In the genomic region with DNA sequence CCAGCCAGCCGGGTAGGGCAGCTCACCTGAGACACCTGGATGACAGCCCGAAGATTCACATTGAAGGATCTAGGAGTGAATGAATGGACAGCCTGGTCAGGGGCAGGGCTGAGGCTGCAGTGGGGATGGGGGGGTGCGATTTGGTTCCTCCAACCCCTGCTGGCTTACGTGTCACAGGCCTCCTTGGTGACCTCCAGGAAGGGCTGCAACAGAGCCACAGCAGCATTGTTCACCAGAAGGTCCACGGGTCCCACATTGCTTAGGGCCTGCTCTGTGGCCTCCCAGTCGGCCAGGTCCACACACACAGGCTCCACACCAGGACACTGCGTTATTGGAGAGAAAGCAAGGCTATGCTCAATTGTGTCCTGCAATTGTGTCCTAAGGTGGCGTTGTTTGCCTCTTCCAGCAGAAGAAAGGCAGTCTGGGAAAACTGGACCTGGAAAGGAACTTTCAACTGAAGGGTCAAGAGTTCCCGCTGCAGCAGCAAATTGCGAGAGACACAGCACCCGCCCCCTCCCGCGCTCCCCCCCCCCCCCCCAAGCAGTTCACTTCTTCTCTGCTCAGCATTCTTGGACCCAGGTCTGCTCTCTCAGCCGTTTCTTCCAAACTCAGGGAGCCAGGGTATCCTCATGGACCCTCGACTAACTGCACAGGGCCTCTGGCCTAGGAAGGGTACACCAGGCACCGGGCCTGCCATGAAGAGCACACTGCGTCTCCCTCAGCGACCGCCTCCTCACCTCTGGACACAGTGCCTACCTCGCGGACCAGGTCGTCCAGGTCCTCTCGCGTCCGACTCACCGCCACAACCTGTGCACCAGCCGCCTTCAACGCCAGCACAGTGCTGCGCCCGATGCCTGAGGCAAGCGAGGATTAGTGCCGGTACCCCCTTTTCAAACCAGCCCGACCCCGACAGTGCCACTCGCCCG, we compare ENCODE assay signal across 1 mouse cellular context.
TF ChIP-seq lines count a peak whose summit lies in the region.

No protein-coding gene starts in this region.

TF ChIP-seq in MEL, 35 proteins besides CTCF, POLR2A, EP300 and RAD21 (continued from another document):
- TF ChIP-seq GATA1 (IDR thresholded peaks at IDR 0.05; ENCODE audit: low read depth, low read length) (no peak), TAL1 (IDR thresholded peaks at IDR 0.05; ENCODE audit: low read length) (no peak), ZNF384 (IDR thresholded peaks at IDR 0.05; ENCODE audit: low read depth, low read length) (no peak), GABPA (IDR thresholded peaks at IDR 0.05; ENCODE audit: low read depth, low read length) (no peak), USF2 (IDR thresholded peaks at IDR 0.05; ENCODE audit: borderline replicate concordance in 1 of 2, insufficient read depth in 1 of 2, low read depth in 1 of 2, low read length in 2 of 2) (no peak), E2F4 (IDR thresholded peaks at IDR 0.05; ENCODE audit: borderline replicate concordance, low read depth, low read length) (no peak), ZMIZ1 (IDR thresholded peaks at IDR 0.05; ENCODE audit: low read depth, low read length) (0 out of 2 replicates have a peak, but pooled peaks have one; percentile 41), NELFE (IDR thresholded peaks at IDR 0.05; ENCODE audit: low read depth, low read length) (0 out of 2 replicates have a peak, but pooled peaks have one; percentile 35)
